Mouse (Mus musculus) hindbrain, postnatal 0 days (tissue): ENCODE measurements around the gene Sptb. TPM values are rescaled to one million over a fixed set of nuclear protein-coding genes. Genes with fewer than 3 reads are reported as not detected.

Experiments
- ATAC-seq: fragments of 200-750 bp; cut with Nextera tagmentation; 2 replicates; pipeline ENCODE4 v1.8.0; 2017; ENCODE audit warnings: mild to moderate bottlenecking, moderate TSS enrichment, moderate library complexity
- DNase-seq: peaks from one replicate; pipeline ENCODE4 v3.0.0-alpha.2; 2015; ENCODE audit warnings: low spot score
- H3K27ac ChIP-seq: fragments of 300-500 bp; sonication (generic); 2 replicates; pipeline ENCODE4 v1.5.1; 2014; ENCODE audit warnings: mild to moderate bottlenecking
- H3K27me3 ChIP-seq: fragments of 300-500 bp; sonication (generic); 2 replicates; pipeline ENCODE4 v1.6.1; 2014; ENCODE audit warnings: low read length, mixed read lengths; ENCODE audit not compliant: insufficient read depth
- H3K36me3 ChIP-seq: fragments of 300-500 bp; sonication (generic); 2 replicates; pipeline ENCODE4 v1.6.1; 2014; ENCODE audit warnings: low read length, mixed read lengths; ENCODE audit not compliant: insufficient read depth
- H3K4me1 ChIP-seq: fragments of 300-500 bp; sonication (generic); 2 replicates; pipeline ENCODE4 v1.6.1; 2014; ENCODE audit warnings: antibody characterized with exemption, low read length, mixed read lengths; ENCODE audit not compliant: insufficient read depth
- H3K4me2 ChIP-seq: fragments of 300-500 bp; sonication (generic); 2 replicates; pipeline ENCODE4 v1.6.1; 2014; ENCODE audit warnings: low read depth, mild to moderate bottlenecking, low read length, moderate library complexity, mixed read lengths
- H3K4me3 ChIP-seq: fragments of 300-500 bp; sonication (generic); 2 replicates; pipeline ENCODE4 v1.5.1; 2014; ENCODE audit warnings: low read length
- H3K9ac ChIP-seq: fragments of 300-500 bp; sonication (generic); replicated peaks from 2 replicates; pipeline ENCODE4 v1.6.1; 2014; ENCODE audit warnings: mild to moderate bottlenecking, low read length, moderate library complexity, mixed read lengths
- H3K9me3 ChIP-seq: fragments of 300-500 bp; sonication (generic); 2 replicates; pipeline ENCODE4 v1.6.1; 2016; ENCODE audit warnings: low read length, mixed read lengths
- CTCF ChIP-seq: IDR thresholded peaks from 2 replicates; pipeline ENCODE4 v1.5.1; 2016; ENCODE audit warnings: antibody characterized with exemption, control low read depth, low read depth
- WGBS: fragments of 180-500 bp; shearing (Covaris S2); extraction: QIAGEN DNeasy Blood & Tissue Kit; methylation state at CpG from one replicate; pipeline ENCODE4 v1.1.7; 2014; 5-methylcytosine and 5-hydroxymethylcytosine counted together
- polyA plus RNA-seq: library from polyadenylated mRNA; unstranded; fragments of >200 nt; fragmentation: Nextera tagmentation; extraction: Ambion mirVana; gene quantifications from 2 replicates; pipeline ENCODE4 v1.2.1, GENCODE M21; 2015
- total RNA-seq: library from RNA; depleted of rRNA; stranded (reverse); fragments of >200 nt; gene quantifications from 2 replicates; pipeline ENCODE4 v1.2.3, GENCODE M21; 2014

Sptb gene
- total and polyA plus RNA-seq, 2 experiments from 2014 or later = 5.8 to 45.4 TPM

DNA sequence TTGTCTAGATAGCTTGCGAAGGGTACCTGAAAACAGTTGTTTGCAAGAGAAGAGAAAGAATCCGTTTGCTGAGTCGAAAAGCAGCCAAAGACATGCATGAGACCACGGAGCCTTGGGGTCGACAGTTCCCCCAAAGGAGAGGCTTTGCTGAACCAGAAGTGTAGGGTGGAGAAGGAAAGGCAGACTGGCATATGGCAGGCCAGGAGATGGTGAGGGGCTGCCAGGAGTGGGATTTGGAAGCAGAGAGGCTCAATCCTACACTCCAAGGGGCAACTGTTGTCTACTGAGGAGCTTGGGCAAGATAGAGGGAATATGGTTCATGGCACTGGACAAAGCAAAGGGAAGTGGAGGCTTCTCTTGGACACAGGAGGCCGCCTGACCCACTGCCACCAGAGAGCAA lies 117.1 kb downstream of the Sptb start:
- WGBS = 76% methylated on average over 6 of the region's 6 CpGs
- no peak overlapping the region for H3K4me3 ChIP-seq
- no peak overlapping the region for H3K9ac ChIP-seq
- no peaks in the 10 kb centered on the region for H3K36me3 ChIP-seq
- H3K9me3 ChIP-seq = no peaks in the 10 kb centered on the region
- H3K4me1 ChIP-seq = peaks cover 6% of the 10 kb centered on the region; the same call in 1 of the 2 replicates
- peak overlapping the region; percentile 23; the same call in 1 of the 2 replicates for H3K27ac ChIP-seq
- no peak for TF ChIP-seq CTCF
- DNase-seq (no peak), ATAC-seq (no peak)
- H3K4me2 ChIP-seq = no peak overlapping the region
- no peaks in the 10 kb centered on the region for H3K27me3 ChIP-seq

DNA sequence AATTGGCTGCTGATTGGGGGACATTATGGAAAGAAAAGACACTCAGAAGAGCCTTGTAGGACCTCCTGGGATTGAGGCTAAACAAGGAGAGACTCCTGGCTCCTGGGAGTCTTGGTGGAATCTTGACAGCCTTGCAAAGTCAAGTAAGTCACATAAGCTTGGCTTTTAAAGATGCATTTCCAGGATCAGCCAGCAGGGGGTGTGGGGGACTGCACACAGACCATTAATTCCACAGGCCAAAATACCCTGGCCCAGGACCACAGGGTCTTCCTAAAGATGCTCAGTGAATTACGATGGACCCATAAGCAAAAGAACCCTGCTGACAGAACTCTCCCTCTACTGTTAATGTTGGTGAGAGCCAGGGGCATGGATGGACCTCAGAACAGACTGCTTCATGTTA lies 118.1 kb downstream of the Sptb start:
- H3K27me3 ChIP-seq = no peaks in the 10 kb centered on the region
- no peak overlapping the region for H3K4me3 ChIP-seq
- H3K36me3 ChIP-seq = no peaks in the 10 kb centered on the region
- no peaks in the 10 kb centered on the region for H3K9me3 ChIP-seq
- ATAC-seq = no peak
- peaks cover 6% of the 10 kb centered on the region; the same call in 1 of the 2 replicates for H3K4me1 ChIP-seq
- H3K27ac ChIP-seq = no peak overlapping the region
- peak; percentile 79 for DNase-seq
- no peak overlapping the region for H3K9ac ChIP-seq
- peak; percentile 86 for TF ChIP-seq CTCF
- no peak overlapping the region for H3K4me2 ChIP-seq
- WGBS = 46% methylated on average over 1 of the region's 1 CpGs

DNA sequence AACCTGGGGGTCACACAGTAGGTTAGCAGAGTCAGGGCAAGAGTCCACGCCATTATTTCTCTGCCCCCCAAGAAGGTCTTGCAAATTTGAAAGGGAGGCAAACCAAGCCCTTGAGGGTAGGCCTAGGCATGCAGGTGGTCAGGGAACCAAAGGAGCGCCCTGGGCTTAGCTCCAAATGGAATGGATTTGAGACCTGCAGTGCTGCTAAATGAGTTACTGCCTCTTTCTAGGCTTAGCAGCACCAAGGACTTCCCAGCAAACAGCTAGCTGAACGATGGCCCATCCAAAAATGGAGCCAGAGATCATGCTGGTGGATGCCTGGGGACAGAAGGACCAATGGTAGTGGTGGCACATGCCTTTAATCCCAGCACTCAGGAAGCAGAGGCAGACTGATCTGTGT lies 119.3 kb downstream of the Sptb start:
- Histone ChIP-seq H3K4me3 (no peak overlapping the region), H3K27ac (no peak overlapping the region), H3K9me3 (no peaks in the 10 kb centered on the region), H3K4me1 (peaks cover 6% of the 10 kb centered on the region; the same call in 1 of the 2 replicates), H3K36me3 (no peaks in the 10 kb centered on the region), H3K9ac (no peak overlapping the region), H3K4me2 (no peak overlapping the region), H3K27me3 (no peaks in the 10 kb centered on the region)
- no peak for TF ChIP-seq CTCF
- no peak for ATAC-seq
- 68% methylated on average over 3 of the region's 3 CpGs for WGBS
- no peak for DNase-seq

DNA sequence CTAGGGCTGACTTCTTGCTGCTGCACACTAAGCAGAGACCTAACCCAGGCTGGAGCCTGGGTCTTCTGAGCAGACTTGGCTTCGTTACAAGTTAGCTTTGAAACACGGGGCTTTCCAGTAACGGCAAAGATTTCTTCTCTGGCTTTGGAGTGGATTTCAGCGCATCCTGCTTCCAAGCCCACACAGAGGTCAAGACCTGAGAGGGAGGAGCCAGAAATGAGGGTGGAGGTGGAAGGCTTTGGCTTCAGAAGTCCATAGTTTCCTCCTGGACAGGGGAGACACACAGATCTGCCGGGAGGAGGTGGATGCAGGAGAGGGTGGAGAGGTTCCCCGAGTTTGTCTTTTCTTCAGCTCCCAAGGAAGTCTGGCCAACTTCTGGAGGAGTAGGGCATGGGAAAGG lies 120.8 kb downstream of the Sptb start:
- no peak for TF ChIP-seq CTCF
- no peak overlapping the region for H3K4me3 ChIP-seq
- H3K9ac ChIP-seq = no peak overlapping the region
- no peak for DNase-seq
- no peaks in the 10 kb centered on the region for H3K9me3 ChIP-seq
- H3K4me2 ChIP-seq = no peak overlapping the region
- H3K36me3 ChIP-seq = no peaks in the 10 kb centered on the region
- 67% methylated on average over 6 of the region's 6 CpGs for WGBS
- H3K4me1 ChIP-seq = peaks cover 6% of the 10 kb centered on the region; the same call in 1 of the 2 replicates
- H3K27me3 ChIP-seq = no peaks in the 10 kb centered on the region
- H3K27ac ChIP-seq = no peak overlapping the region
- ATAC-seq = no peak

DNA sequence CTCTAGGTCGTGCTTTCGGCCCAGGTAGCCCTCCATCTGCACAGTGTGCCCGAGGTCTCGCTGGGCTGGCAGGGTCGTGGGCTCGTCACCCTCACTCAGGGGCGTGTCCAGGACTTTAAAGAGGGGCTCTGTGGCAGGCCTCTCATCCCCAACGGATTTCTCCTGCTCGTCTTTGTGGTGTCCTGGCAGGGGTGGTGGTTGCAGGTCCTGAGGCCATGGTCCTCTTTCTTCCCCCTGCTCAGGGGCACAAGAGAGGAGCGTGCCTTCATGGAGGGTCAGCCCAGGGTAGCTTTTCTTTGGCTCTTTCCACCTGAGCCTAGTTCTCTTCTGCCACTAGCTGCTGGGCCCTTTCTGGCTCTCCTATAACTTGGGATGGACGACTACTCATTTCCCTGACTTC lies 123.0 kb downstream of the Sptb start:
- ATAC-seq (no peak), DNase-seq (no peak)
- Histone ChIP-seq H3K27me3 (no peaks in the 10 kb centered on the region), H3K9ac (no peak overlapping the region), H3K36me3 (no peaks in the 10 kb centered on the region), H3K4me2 (no peak overlapping the region), H3K4me3 (no peak overlapping the region), H3K4me1 (peaks cover 8% of the 10 kb centered on the region), H3K27ac (no peak overlapping the region), H3K9me3 (no peaks in the 10 kb centered on the region)
- TF ChIP-seq CTCF = no peak
- WGBS = 75% methylated on average over 11 of the region's 11 CpGs

DNA sequence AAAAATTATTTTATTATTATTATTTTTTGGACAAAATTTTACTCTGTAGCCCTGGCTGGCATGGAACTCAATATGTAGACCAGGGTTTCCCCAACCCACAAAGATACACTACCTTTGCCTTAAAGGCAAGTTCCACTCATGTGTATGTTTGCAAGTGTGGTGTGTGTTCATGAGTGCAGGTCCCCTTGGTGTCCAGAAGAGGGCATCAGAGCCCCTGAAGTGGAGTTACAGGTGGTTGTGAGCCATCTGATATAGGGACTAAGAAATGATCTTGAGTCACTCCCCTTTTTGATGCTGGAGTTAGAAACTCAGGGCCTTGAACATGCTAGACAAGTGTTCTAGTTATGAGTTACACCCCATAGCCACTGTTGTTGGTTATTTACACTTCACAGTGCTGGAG lies 125.3 kb downstream of the Sptb start:
- H3K36me3 ChIP-seq = no peaks in the 10 kb centered on the region
- peak; percentile 33; the same call in 1 of the 2 replicates for TF ChIP-seq CTCF
- H3K4me2 ChIP-seq = no peak overlapping the region

DNA sequence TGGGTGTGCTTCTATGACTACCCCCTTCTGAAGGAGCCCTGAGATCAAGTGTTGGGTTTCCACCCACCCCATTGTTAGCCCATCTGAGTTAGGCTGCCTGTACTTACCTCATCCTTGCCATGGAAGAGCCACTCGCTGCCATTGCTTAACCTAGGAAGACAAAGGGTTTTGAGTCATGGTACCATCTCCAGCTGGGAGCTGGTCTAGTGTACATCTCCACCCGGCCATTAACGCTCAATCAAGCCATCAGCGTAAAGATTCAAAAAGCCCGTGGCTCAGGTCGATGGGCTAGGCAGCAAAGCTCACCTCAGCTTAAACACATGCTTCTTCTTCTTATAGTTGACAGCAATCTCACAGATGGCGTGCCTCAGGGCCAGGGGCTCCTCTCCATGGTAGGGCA lies 126.9 kb downstream of the Sptb start:
- Histone ChIP-seq H3K36me3 (no peaks in the 10 kb centered on the region), H3K9me3 (no peaks in the 10 kb centered on the region), H3K9ac (no peak overlapping the region), H3K4me3 (no peak overlapping the region), H3K27ac (no peak overlapping the region), H3K4me1 (peaks cover 8% of the 10 kb centered on the region; the same call in 1 of the 2 replicates), H3K4me2 (no peak overlapping the region), H3K27me3 (no peaks in the 10 kb centered on the region)
- no peak for ATAC-seq
- DNase-seq = no peak
- TF ChIP-seq CTCF = no peak
- WGBS = 88% methylated on average over 7 of the region's 7 CpGs

More for the DNA sequence above, 125.3 kb downstream of the Sptb start:
- no peak overlapping the region for H3K4me3 ChIP-seq
- peaks cover 8% of the 10 kb centered on the region; the same call in 1 of the 2 replicates for H3K4me1 ChIP-seq
- no peaks in the 10 kb centered on the region for H3K9me3 ChIP-seq
- no peak for ATAC-seq
- H3K9ac ChIP-seq = no peak overlapping the region
- DNase-seq = no peak
- no peak overlapping the region for H3K27ac ChIP-seq
- H3K27me3 ChIP-seq = no peaks in the 10 kb centered on the region
